Comparison of ENCODE assay signal across 21 mouse cellular contexts in genomic region chr16:94979499-94979898, GRCm38 (mm10). TPM values are rescaled to one million over a fixed set of nuclear protein-coding genes. Genes with fewer than 3 reads are reported as not detected.
A peak's percentile ranks its signal among the peaks of the same experiment; 100 is the strongest.
DNase-seq lines count a peak whose midpoint lies in the region; ATAC-seq lines count a peak whose summit lies in the region.
"Had no signal": no experiment of that assay in that cellular context is flagged by ENCODE, and none has a peak within 500 bp of the region (broad histone marks: within the 10 kb centered on the region; RNA-seq: fewer than 3 reads in every experiment).

No protein-coding gene starts in this region.

- ATAC-seq in cerebellum, adult (ENCODE audit: insufficient number of reproducible peaks, low FRiP score, low TSS enrichment) = no peak
- ATAC-seq in liver, embryonic 11.5 days (replicated peaks; ENCODE audit: low FRiP score) = no peak
- ATAC-seq: activated CD4-positive, CD25-positive, alpha-beta regulatory T cell, adult 4 months had no signal

- H3K9ac ChIP-seq in liver, embryonic 11.5 days (ENCODE audit: low read depth, low read length) = no peak overlapping the region
- H3K9ac ChIP-seq: embryonic facial prominence, embryonic 12.5 days; forebrain, embryonic 12.5 days; hindbrain, embryonic 12.5 days; limb, embryonic 12.5 days; neural tube, embryonic 15.5 days had no signal

- 74% methylated on average over 9 of the region's 9 CpGs for WGBS in liver, embryonic 11.5 days

- DNase-seq in cerebellum, adult 18-20 months = peak; percentile 34 to 53
- peak; percentile 22 for DNase-seq in MN1 (ENCODE audit: low spot score)
- DNase-seq in kidney, adult 18-20 months = peak; percentile 37
- peak; percentile 26 for DNase-seq in kidney, postnatal 14 days
- DNase-seq in adrenal gland, postnatal 10 days = no peak
- no peak for DNase-seq in liver, embryonic 11.5 days (ENCODE audit: low spot score)
- DNase-seq in left cerebral cortex, postnatal 36 days (ENCODE audit: low spot score in 2 of 2) = no peak
- DNase-seq: adrenal gland, postnatal 36 days; right cerebral cortex, postnatal 25 days had no signal

- H3K27ac ChIP-seq in liver, embryonic 11.5 days (ENCODE audit: low read depth, low read length) = no peak overlapping the region
- H3K27ac ChIP-seq: embryonic facial prominence, embryonic 12.5 days; forebrain, embryonic 12.5 days; hindbrain, embryonic 12.5 days; limb, embryonic 12.5 days; midbrain, embryonic 10.5 days had no signal

- no peak overlapping the region for H3K4me3 ChIP-seq in liver, embryonic 11.5 days (ENCODE audit: low read depth, low read length)
- H3K4me3 ChIP-seq: embryonic facial prominence, embryonic 12.5 days; forebrain, embryonic 12.5 days; hindbrain, embryonic 12.5 days; limb, embryonic 12.5 days; midbrain, embryonic 10.5 days; neural tube, embryonic 15.5 days had no signal

- no peaks in the 10 kb centered on the region; the same call in 1 of the 2 replicates for H3K9me3 ChIP-seq in liver, embryonic 11.5 days (ENCODE audit: control insufficient read depth, low read length)
- H3K9me3 ChIP-seq: embryonic facial prominence, embryonic 12.5 days; forebrain, embryonic 12.5 days; hindbrain, embryonic 12.5 days; limb, embryonic 12.5 days; midbrain, embryonic 10.5 days; neural tube, embryonic 15.5 days had no signal

- no peak overlapping the region for H3K4me2 ChIP-seq in liver, embryonic 11.5 days
- H3K4me2 ChIP-seq: embryonic facial prominence, embryonic 12.5 days; forebrain, embryonic 12.5 days; hindbrain, embryonic 12.5 days; limb, embryonic 12.5 days; neural tube, embryonic 15.5 days had no signal

- intact Hi-C loops in left cerebral cortex, postnatal 36 days (cut with DNase I) = no loop called here

- H3K36me3 ChIP-seq in liver, embryonic 11.5 days (ENCODE audit: control insufficient read depth, insufficient read depth, low read length) = no peaks in the 10 kb centered on the region
- H3K36me3 ChIP-seq: embryonic facial prominence, embryonic 12.5 days; forebrain, embryonic 12.5 days; hindbrain, embryonic 12.5 days; limb, embryonic 12.5 days; midbrain, embryonic 10.5 days; neural tube, embryonic 15.5 days had no signal

- H3K27me3 ChIP-seq in liver, embryonic 11.5 days (replicated peaks; ENCODE audit: control insufficient read depth, insufficient read depth, low read length) = no peaks in the 10 kb centered on the region
- H3K27me3 ChIP-seq: forebrain, embryonic 12.5 days; hindbrain, embryonic 12.5 days; limb, embryonic 12.5 days; neural tube, embryonic 15.5 days had no signal

- no peaks in the 10 kb centered on the region for H3K4me1 ChIP-seq in liver, embryonic 11.5 days (replicated peaks; ENCODE audit: control insufficient read depth, insufficient read depth, low read length)
- H3K4me1 ChIP-seq: embryonic facial prominence, embryonic 12.5 days; limb, embryonic 12.5 days; midbrain, embryonic 10.5 days had no signal

RNA-seq across cellular contexts. Expression of gene Kcnj6, which starts 18.0 kb away (rescaled TPM):
- under 1 TPM; 0.33 to 0.64 TPM for total RNA-seq in adrenal gland, postnatal 10 days (2021)
- polyA plus RNA-seq in liver, embryonic 11.5 days (2014; fragmentation: Nextera tagmentation; extraction: Ambion mirVana) = not detected in 2 replicates
- 100 to 1,000 TPM in 1 of 2 experiments, 10 to 100 TPM in 1; 77.0 to 103 TPM for total RNA-seq in left cerebral cortex, postnatal 36 days (2021)
- polyA plus RNA-seq: activated CD4-positive, CD25-positive, alpha-beta regulatory T cell, adult 4 months; gonadal fat pad, adult 2 months; large intestine, adult 2 months; limb, embryonic 12.5 days; liver, embryonic 16.5 days; urinary bladder, adult 2 months had no signal

Comparison
In these comparisons a context has a peak if more than half of its experiments do, and no peak if none do; other contexts are left out.
1. DNase-seq: peak in cerebellum, adult 18-20 months (2 of 2), MN1 (single experiment), kidney, adult 18-20 months (single experiment) and kidney, postnatal 14 days (single experiment); none in adrenal gland, postnatal 10 days (single experiment), liver, embryonic 11.5 days (single experiment) and left cerebral cortex, postnatal 36 days (0 of 2).
2. RNA of gene Kcnj6, which starts 18.0 kb away (total RNA-seq): 77.0 to 103 TPM in left cerebral cortex, postnatal 36 days; 0.33 to 0.64 TPM in adrenal gland, postnatal 10 days; every median in the first group is over 10 times any median in the second.